ENCODE assay signal across 8 mouse cellular contexts in the genomic region with DNA sequence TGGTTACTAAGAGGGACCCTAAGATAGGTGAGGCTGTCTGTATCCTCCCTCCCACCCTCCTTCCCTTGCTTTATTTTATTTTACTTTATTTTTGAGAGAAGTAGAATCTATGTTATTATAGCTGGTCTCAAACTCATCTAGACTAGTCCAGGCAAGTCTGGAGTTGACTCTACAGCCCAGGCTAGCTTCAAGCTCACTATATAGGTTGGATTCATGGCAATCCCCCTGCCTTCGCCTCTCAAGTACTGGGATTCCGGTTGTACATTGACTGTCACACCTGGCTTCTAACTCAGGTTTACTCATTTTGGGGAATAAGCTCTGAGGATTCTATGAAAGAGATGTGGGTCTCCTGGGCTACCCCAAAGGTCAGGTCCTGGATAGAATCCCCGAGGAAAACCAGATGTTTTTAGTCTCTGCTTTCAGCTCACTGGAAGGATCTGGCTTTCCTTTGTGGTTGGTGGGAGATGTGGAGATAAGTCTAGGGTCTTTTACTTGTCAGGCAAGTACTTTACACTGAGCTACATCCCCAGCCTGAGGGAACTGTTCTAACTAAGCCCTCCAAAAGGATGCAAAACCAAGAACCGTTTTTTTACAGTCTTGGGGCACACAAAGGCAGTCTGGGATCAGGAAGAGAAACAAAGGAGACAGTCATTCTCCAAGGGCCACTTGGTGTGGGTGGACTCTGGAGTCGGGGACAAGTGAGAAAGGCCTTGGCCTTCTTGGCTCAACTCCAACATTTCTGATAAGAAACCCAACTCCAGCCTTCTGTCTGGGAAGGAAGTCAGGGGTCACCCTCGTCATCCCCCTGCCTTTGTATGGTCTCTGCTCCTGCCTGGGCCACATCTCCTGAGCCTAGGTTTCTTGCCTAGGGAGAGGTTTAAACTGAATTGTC. TPM values are rescaled to one million over a fixed set of nuclear protein-coding genes. Genes with fewer than 3 reads are reported as not detected.
DNase-seq lines count a peak whose midpoint lies in the region; ATAC-seq and TF ChIP-seq lines count a peak whose summit lies in the region.

No protein-coding gene starts in this region.

- TF ChIP-seq CTCF in cerebellum, adult 2 months (IDR thresholded peaks at IDR 0.05; ENCODE audit: borderline replicate concordance, insufficient read depth, low read depth, low read length), result no peak
- TF ChIP-seq CTCF in CH12.LX (conservative IDR thresholded peaks at IDR 0.05 in 1 of 2, IDR thresholded peaks at IDR 0.05 in 1 of 2; ENCODE audit: low read depth in 2 of 2, low read length in 2 of 2), result no peak

- dilution Hi-C loops in CH12.LX (cut with MboI; ENCODE audit: extremely low pct_ligation_motif_present, extremely low pct_unique_long_range_greater_than_20kb, low sequenced_read_pairs), result no loop called here

- H3K4me3 ChIP-seq in cerebellum, adult 2 months (replicated peaks; ENCODE audit: insufficient read depth, low read depth, low read length), result no peak overlapping the region
- H3K4me3 ChIP-seq in CH12.LX (replicated peaks in 1 of 3; ENCODE audit: low read depth in 2 of 3, low read length in 2 of 3, poor library complexity in 1 of 3), result peak overlapping the region in 1 of 3 experiments; percentile 74
- peak overlapping the region; percentile 99; the same call in 1 of the 2 replicates for H3K4me3 ChIP-seq in forebrain, embryonic 15.5 days
- H3K4me3 ChIP-seq in intestine, embryonic 14.5 days (ENCODE audit: low read depth, low read length), result no peak overlapping the region
- H3K4me3 ChIP-seq in midbrain, embryonic 16.5 days (ENCODE audit: low read depth, low read length), result no peak overlapping the region

- H3K36me3 ChIP-seq in CH12.LX (replicated peaks in 1 of 2; ENCODE audit: control insufficient read depth in 1 of 2, insufficient read depth in 1 of 2, low read length in 1 of 2), result peaks cover 8 to 21% of the 10 kb centered on the region in 2 experiments
- H3K36me3 ChIP-seq in forebrain, embryonic 15.5 days, result no peaks in the 10 kb centered on the region; the same call in 1 of the 2 replicates
- 0 out of 2 replicates have a peak, but pooled peaks cover 5% of the 10 kb centered on the region for H3K36me3 ChIP-seq in intestine, embryonic 14.5 days (ENCODE audit: control insufficient read depth, insufficient read depth, low read length)
- no peaks in the 10 kb centered on the region for H3K36me3 ChIP-seq in midbrain, embryonic 16.5 days (ENCODE audit: control insufficient read depth, insufficient read depth, low read length)

- WGBS in cerebellum, adult 2 months, result 41% methylated on average over 6 of the region's 6 CpGs
- WGBS in forebrain, embryonic 15.5 days, result 53% methylated on average over 6 of the region's 6 CpGs
- WGBS in intestine, embryonic 14.5 days, result 46% methylated on average over 6 of the region's 6 CpGs
- WGBS in midbrain, embryonic 16.5 days, result 58% methylated on average over 6 of the region's 6 CpGs

- peaks cover 21% of the 10 kb centered on the region for H3K79me2 ChIP-seq in CH12.LX (replicated peaks; ENCODE audit: control insufficient read depth, extremely low read depth, insufficient read depth, poor library complexity, severe bottlenecking)

- DNase-seq in cerebellum, adult 2 months, result no peak
- no peak for DNase-seq in cerebellum, adult 18-20 months
- no peak for DNase-seq in CH12.LX (ENCODE audit: extremely low read depth)
- no peak for DNase-seq in intestine, embryonic 14.5 days (ENCODE audit: low spot score)
- DNase-seq in Muller cell, postnatal 12 days (ENCODE audit: inconsistent ontology term), result no peak
- no peak for DNase-seq in frontal cortex, postnatal 10 days (ENCODE audit: low spot score in 2 of 2)

- no peaks in the 10 kb centered on the region for H3K27me3 ChIP-seq in cerebellum, adult 2 months (ENCODE audit: control insufficient read depth, insufficient read depth, low read length)
- H3K27me3 ChIP-seq in CH12.LX (replicated peaks), result no peaks in the 10 kb centered on the region
- H3K27me3 ChIP-seq in forebrain, embryonic 15.5 days, result no peaks in the 10 kb centered on the region
- no peaks in the 10 kb centered on the region for H3K27me3 ChIP-seq in intestine, embryonic 14.5 days (replicated peaks; ENCODE audit: control insufficient read depth, insufficient read depth, low read length)
- no peaks in the 10 kb centered on the region for H3K27me3 ChIP-seq in midbrain, embryonic 16.5 days (ENCODE audit: control insufficient read depth, insufficient read depth, low read depth, low read length)

- no peak overlapping the region for H3K4me2 ChIP-seq in CH12.LX (ENCODE audit: insufficient read depth, low read depth, poor library complexity, severe bottlenecking)
- peak overlapping the region; percentile 86 for H3K4me2 ChIP-seq in forebrain, embryonic 15.5 days (replicated peaks)
- no peak overlapping the region for H3K4me2 ChIP-seq in intestine, embryonic 14.5 days (ENCODE audit: low read length)
- H3K4me2 ChIP-seq in midbrain, embryonic 16.5 days (ENCODE audit: low read length), result peak overlapping the region; percentile 94

- no peak for TF ChIP-seq RAD21 in CH12.LX (IDR thresholded peaks at IDR 0.05; ENCODE audit: low read depth, low read length)

- peak overlapping the region; percentile 25; the same call in 1 of the 2 replicates for H3K27ac ChIP-seq in cerebellum, adult 2 months (ENCODE audit: insufficient read depth, low read length)
- H3K27ac ChIP-seq in CH12.LX (ENCODE audit: insufficient read depth, low read depth), result 0 out of 2 replicates have a peak overlapping the region, but pooled peaks have one; percentile 36
- H3K27ac ChIP-seq in forebrain, embryonic 15.5 days (replicated peaks), result peak overlapping the region; percentile 95
- peak overlapping the region; percentile 17; the same call in 1 of the 2 replicates for H3K27ac ChIP-seq in intestine, embryonic 14.5 days (ENCODE audit: low read depth)
- peak overlapping the region; percentile 5; the same call in 1 of the 2 replicates for H3K27ac ChIP-seq in midbrain, embryonic 16.5 days (ENCODE audit: low read length)

- no peak for TF ChIP-seq POLR2A in cerebellum, adult 2 months (IDR thresholded peaks at IDR 0.05; ENCODE audit: borderline replicate concordance, insufficient read depth, low read length)
- no peak for TF ChIP-seq POLR2A in CH12.LX (IDR thresholded peaks at IDR 0.05; ENCODE audit: low read depth, low read length)

- in situ Hi-C loops in CH12.LX (cut with MboI; ENCODE audit: low pct_ligation_motif_present, low pct_unique_long_range_greater_than_20kb, low sequenced_read_pairs), result loop anchor here (5.0 kb wide), 1 partner anchor 34 kb away; no protein-coding TSS in a partner anchor

- no peak for TF ChIP-seq EP300 in CH12.LX (IDR thresholded peaks at IDR 0.05; ENCODE audit: low read length)

- H3K9me3 ChIP-seq in CH12.LX (replicated peaks; ENCODE audit: low read length), result no peaks in the 10 kb centered on the region
- H3K9me3 ChIP-seq in forebrain, embryonic 15.5 days, result no peaks in the 10 kb centered on the region
- no peaks in the 10 kb centered on the region for H3K9me3 ChIP-seq in intestine, embryonic 14.5 days (ENCODE audit: control insufficient read depth, low read length)
- no peaks in the 10 kb centered on the region for H3K9me3 ChIP-seq in midbrain, embryonic 16.5 days (replicated peaks; ENCODE audit: control insufficient read depth, low read length, poor library complexity, severe bottlenecking)

- H3K9ac ChIP-seq in CH12.LX (ENCODE audit: insufficient read depth, low read depth), result 0 out of 2 replicates have a peak overlapping the region, but pooled peaks have one; percentile 31
- no peak overlapping the region; the same call in 1 of the 2 replicates for H3K9ac ChIP-seq in forebrain, embryonic 15.5 days (replicated peaks)
- H3K9ac ChIP-seq in intestine, embryonic 14.5 days (ENCODE audit: low read length), result no peak overlapping the region
- no peak overlapping the region for H3K9ac ChIP-seq in midbrain, embryonic 16.5 days (ENCODE audit: low read depth, low read length)

- ATAC-seq in forebrain, embryonic 15.5 days (replicated peaks), result no peak
- no peak for ATAC-seq in intestine, embryonic 14.5 days (replicated peaks; ENCODE audit: low FRiP score, low TSS enrichment, low read depth)
- ATAC-seq in midbrain, embryonic 16.5 days, result no peak

- H3K4me1 ChIP-seq in cerebellum, adult 2 months (ENCODE audit: control insufficient read depth, insufficient read depth, low read length), result peaks cover 14% of the 10 kb centered on the region
- H3K4me1 ChIP-seq in CH12.LX (ENCODE audit: control insufficient read depth in 1 of 2, insufficient read depth in 2 of 2), result peaks cover 7 to 34% of the 10 kb centered on the region in 2 experiments
- H3K4me1 ChIP-seq in forebrain, embryonic 15.5 days, result peaks cover 31% of the 10 kb centered on the region
- H3K4me1 ChIP-seq in intestine, embryonic 14.5 days (replicated peaks; ENCODE audit: control insufficient read depth, insufficient read depth, low read length), result peaks cover 31% of the 10 kb centered on the region
- H3K4me1 ChIP-seq in midbrain, embryonic 16.5 days (ENCODE audit: control insufficient read depth, insufficient read depth, low read length), result peaks cover 21% of the 10 kb centered on the region

RNA-seq across cellular contexts. Expression of a gene that starts 3.0 kb away (rescaled TPM):
- polyA plus RNA-seq in cerebellum, adult 2 months (2012; rRNA removed), result 48.3 and 53.9 TPM in 2 replicates
- total RNA-seq in CH12.LX (2012; rRNA removed) (45.7 and 136 TPM in 2 replicates), CH12.LX (2014; rRNA removed) (37.5 and 50.6 TPM in 2 replicates)
- 38.9 and 39.5 TPM in 2 replicates for polyA plus RNA-seq in CH12.LX (2012; ENCODE audit: insufficient read length, low read depth)
- 90.0 and 92.5 TPM in 2 replicates for polyA plus RNA-seq in forebrain, embryonic 15.5 days (2015; fragmentation: Nextera tagmentation; extraction: Ambion mirVana)
- 2.0 and 3.0 TPM in 2 replicates for polyA plus RNA-seq in intestine, embryonic 14.5 days (2014; fragmentation: Nextera tagmentation; extraction: Ambion mirVana)
- polyA plus RNA-seq in midbrain, embryonic 16.5 days (2015; fragmentation: Nextera tagmentation; extraction: Ambion mirVana), result 52.7 and 66.3 TPM in 2 replicates

RNA-seq across cellular contexts. Expression of a gene that starts 54.0 kb away (rescaled TPM):
- polyA plus RNA-seq in cerebellum, adult 2 months (2012; rRNA removed), result 25.4 and 28.8 TPM in 2 replicates
- total RNA-seq in CH12.LX (2012; rRNA removed) (18.1 and 25.4 TPM in 2 replicates), CH12.LX (2014; rRNA removed) (20.1 and 21.0 TPM in 2 replicates)
- polyA plus RNA-seq in CH12.LX (2012; ENCODE audit: insufficient read length, low read depth), result 25.5 and 30.7 TPM in 2 replicates
- 47.9 and 48.9 TPM in 2 replicates for polyA plus RNA-seq in forebrain, embryonic 15.5 days (2015; fragmentation: Nextera tagmentation; extraction: Ambion mirVana)
- 48.2 and 48.7 TPM in 2 replicates for polyA plus RNA-seq in intestine, embryonic 14.5 days (2014; fragmentation: Nextera tagmentation; extraction: Ambion mirVana)
- 54.0 and 54.5 TPM in 2 replicates for polyA plus RNA-seq in midbrain, embryonic 16.5 days (2015; fragmentation: Nextera tagmentation; extraction: Ambion mirVana)

RNA-seq across cellular contexts. Expression of a gene that starts 54.3 kb away (rescaled TPM):
- polyA plus RNA-seq in cerebellum, adult 2 months (2012; rRNA removed), result 93.2 and 95.5 TPM in 2 replicates
- 66.4 and 67.6 TPM in 2 replicates for total RNA-seq in CH12.LX (2012; rRNA removed)
- total RNA-seq in CH12.LX (2014; rRNA removed), result 64.9 and 65.3 TPM in 2 replicates
- polyA plus RNA-seq in CH12.LX (2012; ENCODE audit: insufficient read length, low read depth), result 43.9 and 50.8 TPM in 2 replicates
- polyA plus RNA-seq in forebrain, embryonic 15.5 days (2015; fragmentation: Nextera tagmentation; extraction: Ambion mirVana), result 117 TPM in 2 replicates
- polyA plus RNA-seq in intestine, embryonic 14.5 days (2014; fragmentation: Nextera tagmentation; extraction: Ambion mirVana), result 107 and 117 TPM in 2 replicates
- polyA plus RNA-seq in midbrain, embryonic 16.5 days (2015; fragmentation: Nextera tagmentation; extraction: Ambion mirVana), result 98.9 and 104 TPM in 2 replicates

Comparison
In these comparisons a context has a peak if more than half of its experiments do, and no peak if none do; other contexts are left out.
1. H3K27ac ChIP-seq: peak in every context shown above with its lines; median percentile 95 in forebrain, embryonic 15.5 days; 36 in CH12.LX; 25 in cerebellum, adult 2 months; 17 in intestine, embryonic 14.5 days; 5 in midbrain, embryonic 16.5 days.
2. H3K4me2 ChIP-seq: peak in forebrain, embryonic 15.5 days (single experiment) and midbrain, embryonic 16.5 days (single experiment); none in CH12.LX (single experiment) and intestine, embryonic 14.5 days (single experiment).
3. RNA of a gene that starts 3.0 kb away (polyA plus RNA-seq): 90.0 to 92.5 TPM in forebrain, embryonic 15.5 days, 52.7 to 66.3 TPM in midbrain, embryonic 16.5 days, 48.3 to 53.9 TPM in cerebellum, adult 2 months and 38.9 to 39.5 TPM in CH12.LX; 2.0 to 3.0 TPM in intestine, embryonic 14.5 days; every median in the first group is over 10 times any median in the second.